Comparison of ENCODE assay signal across 1 mouse cellular context in the genomic region with DNA sequence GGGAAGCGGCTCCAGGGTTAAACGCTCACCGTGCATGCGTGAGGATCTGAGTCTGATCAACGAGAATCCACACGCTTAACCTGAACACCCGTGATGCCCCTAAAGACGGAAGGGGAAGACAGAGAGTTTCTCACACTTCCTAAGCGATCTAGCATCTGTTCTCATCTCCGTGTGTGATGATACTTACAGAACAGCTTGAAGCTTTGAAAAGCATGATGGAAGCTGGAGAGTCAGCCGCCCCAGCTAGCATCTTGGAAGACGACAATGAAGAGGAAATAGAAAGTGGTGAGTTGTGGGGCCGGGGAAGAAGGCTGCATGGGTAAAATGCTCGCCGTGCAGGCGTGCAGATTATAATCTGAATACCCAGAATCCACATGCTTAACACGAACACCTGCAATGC.
"Had no signal": no experiment of that assay in that cellular context is flagged by ENCODE, and none has a peak within 500 bp of the region (broad histone marks: within the 10 kb centered on the region; RNA-seq: fewer than 3 reads in every experiment).

No protein-coding gene starts in this region.

- DNase-seq: liver, embryonic 13.5 days had no signal
